Comparison of ENCODE assay signal across 19 mouse cellular contexts in genomic region chr19:24842080-24842479, GRCm38 (mm10). TPM values are rescaled to one million over a fixed set of nuclear protein-coding genes. Genes with fewer than 3 reads are reported as not detected.
"Had no signal": no experiment of that assay in that cellular context is flagged by ENCODE, and none has a peak within 500 bp of the region (broad histone marks: within the 10 kb centered on the region; RNA-seq: fewer than 3 reads in every experiment).

No protein-coding gene starts in this region.

- H3K9me3 ChIP-seq: limb, embryonic 12.5 days; liver, embryonic 13.5 days; lung, embryonic 15.5 days; midbrain, embryonic 13.5 days; neural tube, embryonic 15.5 days had no signal

- H3K27me3 ChIP-seq: limb, embryonic 12.5 days; liver, embryonic 13.5 days; lung, embryonic 15.5 days; neural tube, embryonic 15.5 days had no signal

- H3K4me1 ChIP-seq: liver, embryonic 13.5 days had no signal

- H3K36me3 ChIP-seq: limb, embryonic 12.5 days; liver, embryonic 13.5 days; lung, embryonic 15.5 days; midbrain, embryonic 13.5 days; neural tube, embryonic 15.5 days had no signal

- H3K4me2 ChIP-seq: limb, embryonic 12.5 days; liver, embryonic 13.5 days; lung, embryonic 15.5 days; midbrain, embryonic 13.5 days; neural tube, embryonic 15.5 days had no signal

- H3K27ac ChIP-seq: limb, embryonic 12.5 days; liver, embryonic 13.5 days; lung, embryonic 15.5 days; midbrain, embryonic 13.5 days; neural tube, embryonic 15.5 days; stomach, postnatal 0 days had no signal

- H3K4me3 ChIP-seq: limb, embryonic 12.5 days; liver, embryonic 13.5 days; lung, embryonic 15.5 days; midbrain, embryonic 13.5 days; myocyte; neural tube, embryonic 15.5 days had no signal

- DNase-seq: layer of hippocampus, adult 9-11 months; layer of hippocampus, postnatal 36 days; liver; liver, embryonic 13.5 days; liver, postnatal 0 days; lung, postnatal 36 days; right cerebral cortex, adult 18-20 months; thymus, adult 18-20 months; thymus, postnatal 14 days had no signal

- ATAC-seq: intestine, postnatal 0 days; liver, postnatal 0 days; midbrain, embryonic 13.5 days had no signal

- H3K9ac ChIP-seq: limb, embryonic 12.5 days; liver, embryonic 13.5 days; liver, postnatal 0 days; lung, embryonic 15.5 days; midbrain, embryonic 13.5 days; neural tube, embryonic 15.5 days had no signal

RNA-seq across cellular contexts. Expression of gene Foxd4, which starts 58.9 kb away (rescaled TPM):
- polyA plus RNA-seq: intestine, postnatal 0 days; limb, embryonic 12.5 days; liver, embryonic 13.5 days; lung, embryonic 15.5 days; midbrain, postnatal 0 days; myocyte; neural tube, embryonic 11.5 days; neural tube, embryonic 15.5 days; stomach, postnatal 0 days; urinary bladder, adult 2 months had no signal
